Mouse (Mus musculus) brain, embryonic 14.5 days (tissue): Measurements from ENCODE around the gene B4galnt3. TPM values are rescaled to one million over a fixed set of nuclear protein-coding genes. Genes with fewer than 3 reads are reported as not detected.
"Not testable (repeated sequence)": the region's sequence is repeated elsewhere in the genome, so short reads cannot be mapped to it uniquely, and the experiment has no call there.

Experiments used
- DNase-seq: peaks from one replicate; pipeline ENCODE4 v3.0.0-alpha.2; 2011; ENCODE audit warnings: low read depth
- CTCF ChIP-seq: fragments of 200-500 bp; IDR thresholded peaks from 2 replicates; pipeline ENCODE4 v1.5.1; 2012; ENCODE audit warnings: inconsistent platforms, mild to moderate bottlenecking, moderate library complexity, borderline replicate concordance; ENCODE audit not compliant: insufficient read depth, insufficient read length; ENCODE audit errors: extremely low read depth
- POLR2A ChIP-seq: fragments of 200-500 bp; IDR thresholded peaks from 2 replicates; pipeline ENCODE4 v1.6.1; 2012; ENCODE audit warnings: mild to moderate bottlenecking, inconsistent platforms, borderline replicate concordance; ENCODE audit not compliant: poor library complexity, insufficient read depth, insufficient read length, severe bottlenecking; ENCODE audit errors: extremely low read depth
- polyA plus RNA-seq: library from polyadenylated mRNA; depleted of rRNA; stranded (reverse); fragments of >200 nt; gene quantifications from 2 replicates; pipeline ENCODE4 v1.2.3, GENCODE M21; 2012

Gene B4galnt3
- polyA plus RNA-seq, 1 experiment = 0.63 TPM

GRCm38 (mm10) chr6:120301137-120301536 is 6.8 kb upstream of the B4galnt3 start:
- peak; percentile 73; the same call in 1 of the 2 replicates for TF ChIP-seq CTCF
- no peak for TF ChIP-seq POLR2A
- DNase-seq = peak; percentile 77

- not testable (repeated sequence) for DNase-seq
- TF ChIP-seq CTCF = peak; percentile 9; the same call in 1 of the 2 replicates
Measured at GRCm38 (mm10) chr6:120296589-120296988, 2.2 kb upstream of the B4galnt3 start.

DNA sequence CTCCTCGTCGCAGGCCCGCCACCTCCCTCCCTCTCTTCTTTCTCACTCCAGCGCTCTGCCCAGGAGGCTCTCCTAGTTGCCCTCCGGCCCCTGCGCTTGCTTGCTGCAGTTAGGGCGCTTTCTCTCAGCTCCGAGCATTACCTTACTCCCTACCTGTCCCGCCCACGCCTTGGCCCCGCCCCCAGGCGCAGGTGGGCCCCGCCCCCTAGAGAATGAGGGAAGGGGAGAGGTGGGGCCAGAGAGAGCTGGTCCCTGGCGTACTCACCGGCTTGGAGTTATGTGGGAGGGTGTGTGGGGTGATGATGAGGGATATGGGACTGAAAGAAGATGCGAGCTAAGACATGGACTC is 400 bp upstream of the B4galnt3 start:
- DNase-seq = no peak
- TF ChIP-seq CTCF = no peak
- no peak for TF ChIP-seq POLR2A

- no peak for TF ChIP-seq CTCF
- TF ChIP-seq POLR2A = no peak
- no peak for DNase-seq
Measured at GRCm38 (mm10) chr6:120291396-120292009, 2.9 kb downstream of the B4galnt3 start.

GRCm38 (mm10) chr6:120289430-120289829 is 4.9 kb downstream of the B4galnt3 start:
- DNase-seq = no peak
- TF ChIP-seq CTCF = no peak
- TF ChIP-seq POLR2A = no peak

DNA sequence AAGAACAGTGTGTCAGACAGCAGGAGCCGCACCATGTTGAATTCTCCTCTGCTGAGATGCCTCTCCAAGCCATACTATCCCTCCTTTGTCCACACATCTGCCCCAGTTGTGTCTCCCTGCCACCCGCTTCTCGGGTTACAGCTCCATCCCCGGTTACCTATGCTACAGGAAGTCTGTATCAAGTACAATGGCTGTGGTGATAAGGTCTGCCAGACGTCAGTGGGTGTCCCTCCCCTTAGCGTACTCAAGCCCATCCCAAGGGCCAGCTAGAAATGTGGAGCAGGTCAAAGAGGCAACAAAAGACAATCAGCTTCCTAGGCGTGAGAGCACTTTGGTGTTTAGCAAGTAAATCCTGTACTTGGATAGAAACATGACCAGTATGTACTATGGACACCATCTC is 5.8 kb downstream of the B4galnt3 start:
- TF ChIP-seq CTCF = no peak
- no peak for TF ChIP-seq POLR2A
- DNase-seq = no peak

DNA sequence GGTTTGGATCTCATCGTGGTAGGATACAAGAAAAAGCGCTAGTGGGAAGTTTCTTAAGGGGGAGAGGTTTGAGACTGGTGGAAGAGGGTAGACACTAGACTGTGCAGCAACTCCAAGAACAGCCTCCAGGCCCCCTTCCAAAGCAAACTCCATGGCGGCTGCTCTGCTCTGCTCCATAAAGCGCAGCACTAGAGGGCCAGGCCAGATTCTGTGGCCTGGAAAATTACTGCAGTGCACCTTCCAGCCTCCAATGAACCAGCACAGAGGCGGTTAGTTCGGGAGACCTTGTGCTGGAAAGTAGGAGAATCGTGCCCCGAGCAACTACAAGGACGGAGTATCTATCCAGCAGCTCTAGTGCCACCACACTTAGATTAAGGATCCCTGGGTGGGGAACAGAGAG is 7.1 kb downstream of the B4galnt3 start:
- no peak for TF ChIP-seq POLR2A
- TF ChIP-seq CTCF = no peak
- no peak for DNase-seq

DNA sequence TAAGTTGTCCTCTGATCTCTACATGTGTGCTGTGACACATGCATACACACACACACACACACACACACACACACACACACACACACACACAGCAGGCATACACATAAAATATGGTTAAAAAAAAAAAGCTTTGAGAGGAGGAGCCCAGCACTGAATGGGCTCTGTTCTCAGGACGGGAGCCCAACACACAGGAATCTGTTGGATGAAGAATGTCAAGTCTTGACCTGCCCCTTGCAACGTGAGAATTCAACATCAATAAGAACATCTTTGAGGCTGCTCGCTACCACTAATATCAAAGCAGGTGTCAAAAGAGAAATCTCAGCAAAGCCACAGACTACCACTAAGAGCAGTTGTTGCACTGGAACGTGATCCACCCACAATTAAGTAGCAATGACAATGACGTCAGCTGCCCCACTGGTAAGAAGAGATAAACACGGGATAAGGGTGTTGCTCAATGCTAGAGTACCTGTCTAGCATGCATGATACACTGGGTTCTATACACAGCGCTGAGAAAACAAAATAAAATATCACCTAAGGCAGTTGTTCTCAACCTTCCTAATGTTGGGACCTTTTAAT is 17.4 kb downstream of the B4galnt3 start:
- TF ChIP-seq CTCF (no peak), POLR2A (no peak)
- no peak for DNase-seq

DNA sequence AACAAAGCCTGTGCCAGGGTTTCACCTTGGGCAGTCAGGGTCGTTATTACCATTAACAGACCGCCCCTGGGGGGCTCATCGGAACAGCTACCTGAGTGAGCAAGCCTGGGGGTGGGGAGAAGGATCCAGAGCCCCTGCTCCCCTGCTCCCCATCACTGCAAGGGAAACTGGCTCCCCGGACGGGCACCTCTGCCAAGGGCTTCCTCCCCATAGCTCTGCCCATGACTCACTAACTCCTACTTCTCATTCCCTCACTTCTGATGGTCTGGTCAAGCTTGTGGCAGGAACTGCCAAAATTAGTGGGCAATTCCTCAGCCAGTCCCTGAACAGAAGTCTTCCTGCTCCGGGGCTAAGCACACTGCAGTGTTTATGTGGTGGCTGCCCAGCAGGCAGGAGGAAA is 19.1 kb downstream of the B4galnt3 start:
- TF ChIP-seq CTCF (no peak), POLR2A (no peak)

DNA sequence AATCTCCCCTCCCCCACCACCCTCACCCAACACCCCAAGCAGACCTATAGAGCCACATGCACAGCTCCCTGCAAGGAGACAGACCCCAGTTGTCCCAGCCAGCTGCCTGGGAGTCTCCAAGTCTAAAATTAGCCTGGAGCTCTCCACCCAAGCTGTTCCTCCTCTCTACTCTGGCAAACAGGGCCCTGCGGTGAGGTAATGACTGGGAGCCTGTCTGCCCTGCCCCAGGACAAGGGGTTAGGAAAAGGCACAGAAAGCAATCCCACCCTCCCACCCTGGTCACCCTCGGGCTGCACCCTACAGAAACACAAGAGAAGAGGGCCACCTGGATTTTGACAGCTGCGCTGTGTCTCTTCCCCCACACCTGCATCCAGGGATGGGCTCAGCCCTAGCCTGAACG is 19.5 kb downstream of the B4galnt3 start:
- DNase-seq = no peak
- TF ChIP-seq CTCF (no peak), POLR2A (no peak)

More for the DNA sequence above, 19.1 kb downstream of the B4galnt3 start:
- DNase-seq = no peak

DNA sequence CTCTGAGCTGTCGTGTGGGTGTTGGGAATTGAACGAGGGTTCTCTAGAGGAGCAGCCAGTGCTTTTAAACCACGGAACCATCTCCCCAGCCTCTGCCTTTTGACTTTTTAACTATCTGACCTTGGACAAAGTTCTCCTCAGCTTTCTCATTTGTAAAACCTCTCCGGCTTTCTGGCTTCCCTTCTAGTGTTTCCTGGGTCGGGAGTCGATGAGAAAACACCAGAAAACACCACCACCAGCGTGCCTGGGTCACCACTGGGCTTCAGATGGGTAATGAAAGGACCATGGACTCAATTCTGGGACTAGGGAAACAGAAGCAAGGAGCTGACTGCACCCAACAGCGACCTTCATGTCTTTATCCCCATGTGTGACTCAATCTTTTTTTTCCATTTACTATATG is 20.2 kb downstream of the B4galnt3 start:
- no peak for TF ChIP-seq CTCF
- no peak for TF ChIP-seq POLR2A

GRCm38 (mm10) chr6:120264151-120264550 is 30.2 kb downstream of the B4galnt3 start:
- TF ChIP-seq POLR2A (no peak), CTCF (no peak)

More for the DNA sequence above, 20.2 kb downstream of the B4galnt3 start:
- no peak for DNase-seq

More at GRCm38 (mm10) chr6:120264151-120264550, 30.2 kb downstream of the B4galnt3 start:
- no peak for DNase-seq
